Mouse (Mus musculus) neural tube, embryonic 15.5 days (tissue): ENCODE results near the gene Eya4. TPM values are rescaled to one million over a fixed set of nuclear protein-coding genes. Genes with fewer than 3 reads are reported as not detected.

Experiments used
- ATAC-seq: fragments of 200-750 bp; cut with Nextera tagmentation; 2 replicates; pipeline ENCODE4 v1.8.0; 2017; ENCODE audit warnings: mild to moderate bottlenecking, moderate TSS enrichment, moderate library complexity; ENCODE audit not compliant: low FRiP score
- H3K27ac ChIP-seq: fragments of 300-500 bp; sonication (generic); replicated peaks from 2 replicates; pipeline ENCODE4 v1.5.1; 2015; ENCODE audit warnings: mild to moderate bottlenecking, inconsistent platforms
- H3K27me3 ChIP-seq: fragments of 300-500 bp; sonication (generic); replicated peaks from 2 replicates; pipeline ENCODE4 v1.6.1; 2015; ENCODE audit warnings: inconsistent platforms
- H3K36me3 ChIP-seq: fragments of 300-500 bp; sonication (generic); 2 replicates; pipeline ENCODE4 v1.6.1; 2015; ENCODE audit warnings: inconsistent platforms
- H3K4me1 ChIP-seq: fragments of 300-500 bp; sonication (generic); 2 replicates; pipeline ENCODE4 v1.6.1; 2015; ENCODE audit warnings: inconsistent platforms
- H3K4me2 ChIP-seq: fragments of 300-500 bp; sonication (generic); 2 replicates; pipeline ENCODE4 v1.6.1; 2015; ENCODE audit warnings: inconsistent platforms, mild to moderate bottlenecking, moderate library complexity
- H3K4me3 ChIP-seq: fragments of 300-500 bp; sonication (generic); replicated peaks from 2 replicates; pipeline ENCODE4 v1.5.1; 2015; ENCODE audit warnings: mild to moderate bottlenecking, inconsistent platforms
- H3K9ac ChIP-seq: fragments of 300-500 bp; sonication (generic); replicated peaks from 2 replicates; pipeline ENCODE4 v1.6.1; 2015; ENCODE audit warnings: mild to moderate bottlenecking, inconsistent platforms
- H3K9me3 ChIP-seq: fragments of 300-500 bp; sonication (generic); replicated peaks from 2 replicates; pipeline ENCODE4 v1.6.1; 2016; ENCODE audit warnings: inconsistent platforms
- WGBS: fragments of 180-500 bp; shearing (Covaris S2); methylation state at CpG from one replicate; pipeline ENCODE4 v1.1.7; 2015; ENCODE audit warnings: mixed read lengths; 5-methylcytosine and 5-hydroxymethylcytosine counted together
- polyA plus RNA-seq: library from polyadenylated mRNA; unstranded; fragments of >200 nt; fragmentation: Nextera tagmentation; extraction: Ambion mirVana; gene quantifications from 2 replicates; pipeline ENCODE4 v1.2.1, GENCODE M21; 2015

Gene Eya4
- polyA plus RNA-seq, 1 experiment from 2014 or later: 0.77 TPM

DNA sequence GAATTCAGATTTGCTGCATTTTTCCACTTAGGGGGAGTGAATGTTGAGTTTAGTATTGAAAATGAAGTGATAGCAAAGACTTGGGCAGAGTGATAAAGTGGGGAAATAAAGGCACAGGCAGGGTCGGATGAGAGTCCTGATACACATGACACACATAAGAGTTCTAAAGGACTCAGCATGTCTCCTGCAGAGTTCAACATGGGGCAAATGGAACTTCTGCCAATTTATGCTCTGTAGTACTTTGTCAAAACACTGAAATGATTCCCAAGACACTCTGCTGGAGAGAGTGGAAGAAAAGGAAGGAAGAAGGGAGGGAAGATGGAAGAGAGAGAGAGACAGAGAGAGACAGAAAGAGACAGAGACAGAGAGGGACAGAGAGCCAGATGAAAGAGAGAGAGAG, 222.6 kb downstream of the Eya4 start:
- Histone ChIP-seq H3K4me1 (no peaks in the 10 kb centered on the region), H3K27me3 (no peaks in the 10 kb centered on the region), H3K4me3 (no peak overlapping the region), H3K4me2 (no peak overlapping the region), H3K36me3 (no peaks in the 10 kb centered on the region), H3K27ac (no peak overlapping the region), H3K9me3 (no peaks in the 10 kb centered on the region), H3K9ac (no peak overlapping the region)
- WGBS: 88% methylated on average over 1 of the region's 1 CpGs
- ATAC-seq: no peak

DNA sequence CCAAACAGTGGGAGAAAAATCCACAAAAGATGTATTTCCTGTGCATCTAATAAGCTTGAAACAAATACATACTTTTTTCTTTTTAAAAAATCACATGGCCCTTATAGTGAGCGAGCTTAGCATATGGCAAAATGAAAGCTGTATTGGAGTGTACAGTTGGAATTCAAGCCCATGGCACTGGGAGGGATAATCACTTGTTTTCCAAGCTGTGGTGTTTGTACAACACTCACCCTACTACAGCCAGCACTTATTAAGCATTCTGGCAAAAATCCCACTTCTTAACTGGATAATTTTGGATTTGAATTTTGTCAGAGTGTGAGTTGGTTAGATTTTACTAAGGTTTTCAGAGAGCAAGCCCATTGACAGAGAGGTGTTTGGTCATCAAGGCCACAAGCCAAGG, 223.4 kb downstream of the Eya4 start:
- Histone ChIP-seq H3K4me3 (no peak overlapping the region), H3K4me1 (no peaks in the 10 kb centered on the region), H3K9me3 (no peaks in the 10 kb centered on the region), H3K27me3 (no peaks in the 10 kb centered on the region), H3K36me3 (no peaks in the 10 kb centered on the region), H3K9ac (no peak overlapping the region), H3K4me2 (no peak overlapping the region), H3K27ac (no peak overlapping the region)
- WGBS: 84% methylated on average over 1 of the region's 1 CpGs
- no peak for ATAC-seq

DNA sequence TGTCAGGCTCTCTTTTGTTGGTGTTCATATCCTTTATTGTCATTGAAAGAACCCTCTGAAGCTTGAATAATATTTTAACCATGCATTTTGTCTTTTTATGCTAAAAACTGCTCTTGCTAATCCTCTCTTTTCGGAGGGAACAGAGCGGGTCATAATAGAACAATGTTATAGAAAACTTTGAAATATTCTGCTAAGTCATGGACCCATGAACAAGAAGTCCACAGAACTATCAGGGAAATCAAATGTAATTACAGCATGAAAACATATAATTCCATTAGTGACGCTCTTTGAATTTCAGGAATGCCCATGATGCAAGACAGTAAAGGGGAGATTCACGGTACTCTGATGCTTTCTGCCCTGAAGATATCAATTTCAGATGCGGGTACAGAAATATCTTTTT, 224.1 kb downstream of the Eya4 start:
- Histone ChIP-seq H3K4me2 (no peak overlapping the region), H3K4me3 (no peak overlapping the region), H3K27ac (no peak overlapping the region), H3K4me1 (no peaks in the 10 kb centered on the region), H3K9ac (no peak overlapping the region), H3K36me3 (no peaks in the 10 kb centered on the region), H3K27me3 (no peaks in the 10 kb centered on the region), H3K9me3 (no peaks in the 10 kb centered on the region)
- WGBS: 45% methylated on average over 5 of the region's 5 CpGs
- no peak for ATAC-seq

GRCm38 (mm10) chr10:23120437-23120836, 230.1 kb downstream of the Eya4 start:
- Histone ChIP-seq H3K4me3 (no peak overlapping the region), H3K27ac (no peak overlapping the region), H3K9ac (no peak overlapping the region), H3K27me3 (no peaks in the 10 kb centered on the region), H3K4me1 (no peaks in the 10 kb centered on the region), H3K4me2 (no peak overlapping the region), H3K9me3 (no peaks in the 10 kb centered on the region), H3K36me3 (no peaks in the 10 kb centered on the region)
- WGBS: 77% methylated on average over 2 of the region's 2 CpGs
- no peak for ATAC-seq

DNA sequence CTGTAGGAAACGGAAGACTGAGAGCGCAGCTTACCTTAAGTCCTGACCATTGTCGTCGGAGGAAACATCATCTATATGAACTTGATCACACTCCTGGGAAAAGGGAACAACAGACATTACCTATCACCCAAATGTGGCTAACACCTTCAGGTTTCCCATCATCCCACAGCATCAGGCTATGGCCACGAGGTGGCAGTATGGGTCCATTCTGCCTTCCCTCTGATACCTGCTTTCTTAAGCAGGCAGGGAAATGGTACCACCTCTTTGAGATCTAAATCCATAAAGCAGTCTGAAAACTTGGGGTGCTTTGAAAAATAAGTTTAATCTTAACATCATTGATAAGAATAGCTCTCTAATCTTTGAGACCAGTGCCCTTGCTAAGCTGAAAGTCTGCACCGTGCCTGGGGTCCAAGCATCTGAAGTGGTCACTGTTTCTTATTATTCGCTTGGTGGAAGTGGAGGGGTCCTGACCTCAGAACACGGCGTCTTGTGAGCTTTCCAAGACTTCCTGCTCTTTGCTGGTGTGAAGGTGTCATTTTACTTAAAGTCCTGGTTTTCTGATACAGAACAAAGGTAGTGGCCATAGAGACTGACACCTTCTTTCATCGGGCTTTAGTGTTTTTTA, 233.7 kb downstream of the Eya4 start:
- no peaks in the 10 kb centered on the region for H3K4me1 ChIP-seq
- H3K4me3 ChIP-seq: no peak overlapping the region
- no peak overlapping the region for H3K4me2 ChIP-seq
- H3K27me3 ChIP-seq: no peaks in the 10 kb centered on the region
- no peak overlapping the region for H3K9ac ChIP-seq
- no peaks in the 10 kb centered on the region for H3K36me3 ChIP-seq
- 49% methylated on average over 10 of the region's 10 CpGs for WGBS
- no peak overlapping the region for H3K27ac ChIP-seq
- peak; percentile 84 for ATAC-seq
- H3K9me3 ChIP-seq: no peaks in the 10 kb centered on the region

GRCm38 (mm10) chr10:23116063-23116462, 234.5 kb downstream of the Eya4 start:
- no peak overlapping the region for H3K27ac ChIP-seq
- no peaks in the 10 kb centered on the region for H3K9me3 ChIP-seq
- no peak overlapping the region for H3K9ac ChIP-seq
- no peaks in the 10 kb centered on the region for H3K27me3 ChIP-seq
- H3K4me2 ChIP-seq: no peak overlapping the region
- H3K36me3 ChIP-seq: no peaks in the 10 kb centered on the region
- no peaks in the 10 kb centered on the region for H3K4me1 ChIP-seq
- ATAC-seq: no peak
- 87% methylated on average over 8 of the region's 8 CpGs for WGBS
- no peak overlapping the region for H3K4me3 ChIP-seq

- 89% methylated on average over 3 of the region's 3 CpGs for WGBS
- Histone ChIP-seq H3K27me3 (no peaks in the 10 kb centered on the region), H3K4me1 (no peaks in the 10 kb centered on the region), H3K36me3 (no peaks in the 10 kb centered on the region), H3K4me3 (no peak overlapping the region), H3K9ac (no peak overlapping the region), H3K4me2 (no peak overlapping the region), H3K9me3 (no peaks in the 10 kb centered on the region), H3K27ac (no peak overlapping the region)
- no peak for ATAC-seq
These were observed 235.3 kb downstream of the Eya4 start for GRCm38 (mm10) chr10:23115321-23115720.

- H3K27me3 ChIP-seq: no peaks in the 10 kb centered on the region
- H3K4me2 ChIP-seq: no peak overlapping the region
- no peaks in the 10 kb centered on the region for H3K9me3 ChIP-seq
- H3K9ac ChIP-seq: no peak overlapping the region
- H3K4me1 ChIP-seq: no peaks in the 10 kb centered on the region
- no peak overlapping the region for H3K4me3 ChIP-seq
- ATAC-seq: no peak
- H3K36me3 ChIP-seq: no peaks in the 10 kb centered on the region
- H3K27ac ChIP-seq: no peak overlapping the region
- WGBS: 78% methylated on average over 4 of the region's 4 CpGs
These were observed 242.5 kb downstream of the Eya4 start for GRCm38 (mm10) chr10:23108122-23108521.

- H3K4me2 ChIP-seq: no peak overlapping the region
- H3K27me3 ChIP-seq: no peaks in the 10 kb centered on the region
- no peak overlapping the region for H3K27ac ChIP-seq
- H3K9me3 ChIP-seq: no peaks in the 10 kb centered on the region
- no peaks in the 10 kb centered on the region for H3K4me1 ChIP-seq
- WGBS: 85% methylated on average over 7 of the region's 7 CpGs
- H3K36me3 ChIP-seq: no peaks in the 10 kb centered on the region
- no peak overlapping the region for H3K9ac ChIP-seq
- no peak for ATAC-seq
- H3K4me3 ChIP-seq: no peak overlapping the region
These were observed 258.1 kb downstream of the Eya4 start for GRCm38 (mm10) chr10:23092517-23092916.

DNA sequence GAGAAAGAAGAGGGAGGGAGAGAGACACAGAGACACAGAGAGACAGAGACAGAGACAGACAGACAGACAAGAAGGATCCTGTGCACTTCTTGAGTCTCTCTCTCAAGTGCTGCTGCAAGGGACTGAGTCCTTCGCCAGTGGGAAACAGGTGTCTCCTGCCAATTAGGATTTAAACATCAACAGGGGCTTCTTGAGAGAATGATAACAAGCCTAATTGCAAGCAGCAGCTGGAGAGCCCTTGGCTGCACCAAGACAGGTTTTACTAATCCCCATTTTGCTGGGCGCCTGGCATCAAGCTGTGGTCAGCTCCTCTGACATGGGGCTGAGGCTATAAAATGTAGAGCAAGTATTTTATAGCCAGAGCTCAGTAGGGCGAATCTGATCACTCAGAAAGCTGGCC, 259.0 kb downstream of the Eya4 start:
- H3K9ac ChIP-seq: no peak overlapping the region
- H3K4me2 ChIP-seq: no peak overlapping the region
- H3K4me3 ChIP-seq: no peak overlapping the region
- H3K27ac ChIP-seq: no peak overlapping the region
- H3K4me1 ChIP-seq: no peaks in the 10 kb centered on the region
- WGBS: 41% methylated on average over 3 of the region's 3 CpGs
- H3K9me3 ChIP-seq: no peaks in the 10 kb centered on the region
- H3K27me3 ChIP-seq: no peaks in the 10 kb centered on the region
- H3K36me3 ChIP-seq: no peaks in the 10 kb centered on the region
- ATAC-seq: no peak

DNA sequence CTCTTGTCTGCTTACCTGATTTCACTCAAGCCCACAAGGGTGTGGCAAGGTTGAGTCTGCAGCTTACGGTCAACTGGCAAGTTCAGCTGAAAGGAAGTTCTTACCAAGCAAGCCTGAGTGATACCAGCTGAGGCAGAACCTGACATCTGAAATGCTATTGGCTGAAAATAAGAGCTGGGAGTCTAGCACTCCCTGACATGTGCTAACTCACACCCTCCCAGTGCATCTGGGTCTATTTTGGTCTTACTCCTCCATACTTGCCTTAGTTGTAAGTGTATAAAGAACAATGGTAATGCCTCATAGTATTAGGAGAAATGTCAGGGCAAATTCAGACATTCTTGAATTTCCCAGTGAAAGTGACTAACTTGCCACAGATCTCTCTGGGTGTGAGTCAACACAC, 260.3 kb downstream of the Eya4 start:
- no peak for ATAC-seq
- H3K4me3 ChIP-seq: no peak overlapping the region
- 95% methylated on average over 1 of the region's 1 CpGs for WGBS
- H3K36me3 ChIP-seq: no peaks in the 10 kb centered on the region
- no peaks in the 10 kb centered on the region for H3K4me1 ChIP-seq
- H3K4me2 ChIP-seq: no peak overlapping the region
- H3K9ac ChIP-seq: no peak overlapping the region
- no peak overlapping the region for H3K27ac ChIP-seq
- no peaks in the 10 kb centered on the region for H3K9me3 ChIP-seq
- H3K27me3 ChIP-seq: no peaks in the 10 kb centered on the region

GRCm38 (mm10) chr10:23089271-23089670, 261.3 kb downstream of the Eya4 start:
- no peak overlapping the region for H3K4me2 ChIP-seq
- no peak overlapping the region for H3K4me3 ChIP-seq
- no peaks in the 10 kb centered on the region for H3K36me3 ChIP-seq
- H3K27ac ChIP-seq: no peak overlapping the region
- 87% methylated on average over 6 of the region's 6 CpGs for WGBS
- ATAC-seq: no peak
- H3K9me3 ChIP-seq: no peaks in the 10 kb centered on the region
- H3K9ac ChIP-seq: no peak overlapping the region
- H3K27me3 ChIP-seq: no peaks in the 10 kb centered on the region
- H3K4me1 ChIP-seq: no peaks in the 10 kb centered on the region

DNA sequence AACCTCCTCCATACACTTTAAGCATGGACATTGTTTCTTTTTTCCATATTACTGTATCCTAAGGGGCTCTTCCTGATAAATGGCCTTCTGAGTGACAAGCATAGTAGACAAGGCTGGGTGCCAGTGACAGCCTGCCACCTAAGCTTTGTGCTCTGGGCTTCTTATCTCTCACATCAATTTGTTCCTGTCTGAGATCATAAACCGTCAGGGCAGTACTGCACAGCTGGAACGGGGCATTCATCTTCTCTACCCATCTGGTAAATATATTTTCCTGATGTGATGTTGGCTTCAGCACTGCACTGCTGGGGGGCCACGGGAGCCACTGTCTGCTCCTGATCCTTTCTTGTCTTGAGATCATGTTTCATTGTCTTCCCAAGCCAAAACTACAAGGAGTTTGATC, 261.8 kb downstream of the Eya4 start:
- 69% methylated on average over 3 of the region's 3 CpGs for WGBS

More for the DNA sequence above, 261.8 kb downstream of the Eya4 start:
- no peak overlapping the region for H3K4me3 ChIP-seq
- H3K4me1 ChIP-seq: no peaks in the 10 kb centered on the region
- no peak overlapping the region for H3K27ac ChIP-seq
- no peaks in the 10 kb centered on the region for H3K9me3 ChIP-seq
- H3K36me3 ChIP-seq: no peaks in the 10 kb centered on the region
- no peak overlapping the region for H3K9ac ChIP-seq
- ATAC-seq: no peak
- no peak overlapping the region for H3K4me2 ChIP-seq
- no peaks in the 10 kb centered on the region for H3K27me3 ChIP-seq
